Mouse (Mus musculus): ENCODE data around the gene Chd3. TPM values are rescaled to one million over a fixed set of nuclear protein-coding genes. Genes with fewer than 3 reads are reported as not detected.
"Not testable (repeated sequence)": the region's sequence is repeated elsewhere in the genome, so short reads cannot be mapped to it uniquely, and the experiment has no call there.

The Chd3 gene
- polyA plus RNA-seq, 1 experiment from 2014 or later: 41.7 TPM

- 95% methylated on average over 6 of the region's 6 CpGs for WGBS
- peaks cover 65% of the 10 kb centered on the region for H3K4me1 ChIP-seq
- no peaks in the 10 kb centered on the region for H3K9me3 ChIP-seq (replicated peaks)
- H3K4me3 ChIP-seq: no peak overlapping the region
- no peaks in the 10 kb centered on the region for H3K36me3 ChIP-seq
- DNase-seq (ENCODE audit: low spot score): no peak
- no peak overlapping the region for H3K27ac ChIP-seq (replicated peaks)
- peaks cover 65% of the 10 kb centered on the region for H3K27me3 ChIP-seq (ENCODE audit: low read depth, poor library complexity, severe bottlenecking)
Measured at GRCm38 (mm10) chr11:69328517-69328916, 40.7 kb downstream of the Chd3 start.

GRCm38 (mm10) chr11:69327648-69328047, 41.6 kb downstream of the Chd3 start:
- 47% methylated on average over 6 of the region's 6 CpGs for WGBS
- H3K36me3 ChIP-seq: no peaks in the 10 kb centered on the region
- H3K4me1 ChIP-seq: peaks cover 67% of the 10 kb centered on the region
- no peak for DNase-seq (ENCODE audit: low spot score)
- no peak overlapping the region for H3K4me3 ChIP-seq
- H3K27ac ChIP-seq (replicated peaks): no peak overlapping the region
- H3K9me3 ChIP-seq (replicated peaks): no peaks in the 10 kb centered on the region
- peaks cover 59% of the 10 kb centered on the region for H3K27me3 ChIP-seq (ENCODE audit: low read depth, poor library complexity, severe bottlenecking)

- H3K4me1 ChIP-seq: peaks cover 67% of the 10 kb centered on the region
- peaks cover 56% of the 10 kb centered on the region for H3K27me3 ChIP-seq (ENCODE audit: low read depth, poor library complexity, severe bottlenecking)
Measured at GRCm38 (mm10) chr11:69327157-69327442, 42.1 kb downstream of the Chd3 start.

GRCm38 (mm10) chr11:69326408-69327156, 42.6 kb downstream of the Chd3 start:
- H3K27ac ChIP-seq (replicated peaks): peak overlapping the region; percentile 79
- no peaks in the 10 kb centered on the region for H3K36me3 ChIP-seq
- 1% methylated on average over 45 of the region's 45 CpGs for WGBS
- no peaks in the 10 kb centered on the region for H3K9me3 ChIP-seq (replicated peaks)
- no peak for DNase-seq (ENCODE audit: low spot score)
- peaks cover 67% of the 10 kb centered on the region for H3K4me1 ChIP-seq
- H3K27me3 ChIP-seq (ENCODE audit: low read depth, poor library complexity, severe bottlenecking): peaks cover 54% of the 10 kb centered on the region
- H3K4me3 ChIP-seq: peak overlapping the region; percentile 67

More at GRCm38 (mm10) chr11:69327157-69327442, 42.1 kb downstream of the Chd3 start:
- Histone ChIP-seq H3K36me3 (no peaks in the 10 kb centered on the region), H3K4me3 (peak overlapping the region; percentile 67), H3K27ac (replicated peaks) (no peak overlapping the region), H3K9me3 (replicated peaks) (no peaks in the 10 kb centered on the region)
- WGBS: 9% methylated on average over 9 of the region's 9 CpGs
- DNase-seq (ENCODE audit: low spot score): no peak

GRCm38 (mm10) chr11:69325628-69326407, 43.4 kb downstream of the Chd3 start, which contains the start of gene Kcnab3:
Kcnab3 (plus strand) TSS chr11:69326258.
- Histone ChIP-seq H3K4me1 (peaks cover 66% of the 10 kb centered on the region), H3K27ac (replicated peaks) (peak within 1 kb of the TSS; percentile 79), H3K4me3 (peak within 1 kb of the TSS; percentile 67), H3K36me3 (peaks cover 4% of the 10 kb centered on the region; the same call in 1 of the 2 replicates), H3K27me3 (ENCODE audit: low read depth, poor library complexity, severe bottlenecking) (peaks cover 46% of the 10 kb centered on the region), H3K9me3 (replicated peaks) (no peaks in the 10 kb centered on the region)
- DNase-seq (ENCODE audit: low spot score): peak; percentile 82
- 12% methylated on average over 26 of the region's 26 CpGs for WGBS

GRCm38 (mm10) chr11:69324749-69325148, 44.5 kb downstream of the Chd3 start:
- H3K4me1 ChIP-seq: peaks cover 67% of the 10 kb centered on the region
- peak overlapping the region; percentile 73 for H3K4me3 ChIP-seq
- H3K27me3 ChIP-seq (ENCODE audit: low read depth, poor library complexity, severe bottlenecking): peaks cover 36% of the 10 kb centered on the region
- DNase-seq (ENCODE audit: low spot score): no peak
- H3K36me3 ChIP-seq: peaks cover 14% of the 10 kb centered on the region
- H3K9me3 ChIP-seq (replicated peaks): no peaks in the 10 kb centered on the region
- H3K27ac ChIP-seq (replicated peaks): no peak overlapping the region
- WGBS: 83% methylated on average over 6 of the region's 6 CpGs

GRCm38 (mm10) chr11:69323667-69324111, 45.5 kb downstream of the Chd3 start, which contains the start of the genes Cntrob and Trappc1:
Cntrob (minus strand) TSS chr11:69323775.
Trappc1 (plus strand) TSS chr11:69323980.
- H3K4me1 ChIP-seq: peaks cover 67% of the 10 kb centered on the region
- under 1% methylated on average over 30 of the region's 30 CpGs for WGBS
- H3K27ac ChIP-seq (replicated peaks): peak within 1 kb of the TSS; percentile 97
- H3K27me3 ChIP-seq (ENCODE audit: low read depth, poor library complexity, severe bottlenecking): peaks cover 25% of the 10 kb centered on the region
- peak; percentile 100 for DNase-seq (ENCODE audit: low spot score)
- peak within 1 kb of the TSS; percentile 73 for H3K4me3 ChIP-seq
- H3K9me3 ChIP-seq (replicated peaks): no peaks in the 10 kb centered on the region
- peaks cover 25% of the 10 kb centered on the region for H3K36me3 ChIP-seq

DNA sequence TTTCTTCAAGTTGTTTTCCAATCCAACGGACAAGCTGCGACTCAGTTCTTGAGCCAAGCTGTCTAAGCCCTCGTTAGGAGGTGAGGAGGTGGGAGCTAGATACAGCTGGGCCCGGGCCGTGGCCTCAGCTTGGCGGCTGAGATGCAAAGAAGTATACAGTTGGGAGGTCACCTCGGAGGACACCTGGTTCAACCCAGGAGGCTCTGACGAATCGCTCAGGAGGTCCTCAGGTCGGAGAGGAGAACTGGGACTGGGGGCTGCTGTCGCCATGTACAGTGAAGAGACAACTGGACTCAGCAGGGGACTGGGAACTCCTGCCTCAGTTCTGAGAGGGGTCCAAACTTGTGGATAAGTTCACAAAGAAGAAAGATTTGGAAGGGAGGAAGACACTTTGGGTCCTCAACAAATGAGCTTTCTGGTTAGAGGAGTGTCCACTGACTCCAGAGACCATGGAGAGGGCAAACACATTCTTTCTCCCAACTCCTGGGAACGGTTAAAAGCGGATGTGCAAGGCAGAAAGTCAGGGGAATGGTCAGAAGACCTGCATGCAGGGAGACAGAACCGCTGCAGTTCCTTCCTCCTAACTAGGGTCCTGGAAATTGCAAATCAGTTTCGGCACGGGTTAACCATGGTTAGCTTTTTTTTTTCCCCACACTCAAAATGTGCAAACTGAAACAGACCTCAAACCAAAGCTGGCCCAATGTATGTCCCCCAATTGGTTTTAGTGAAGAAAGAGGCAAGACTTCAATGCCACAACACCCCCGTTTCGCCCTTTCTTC, 46.3 kb downstream of the Chd3 start:
- peak; percentile 19 for DNase-seq (ENCODE audit: low spot score)
- H3K4me1 ChIP-seq: peaks cover 67% of the 10 kb centered on the region

GRCm38 (mm10) chr11:69322010-69322409, 47.2 kb downstream of the Chd3 start:
- no peak for DNase-seq (ENCODE audit: low spot score)
- peak overlapping the region; percentile 73 for H3K4me3 ChIP-seq
- peaks cover 58% of the 10 kb centered on the region for H3K4me1 ChIP-seq
- WGBS: 82% methylated on average over 6 of the region's 6 CpGs
- H3K9me3 ChIP-seq (replicated peaks): no peaks in the 10 kb centered on the region
- peak overlapping the region; percentile 97 for H3K27ac ChIP-seq (replicated peaks)
- H3K36me3 ChIP-seq: peaks cover 42% of the 10 kb centered on the region
- H3K27me3 ChIP-seq (ENCODE audit: low read depth, poor library complexity, severe bottlenecking): peaks cover 8% of the 10 kb centered on the region

More for the DNA sequence above, 46.3 kb downstream of the Chd3 start:
- Histone ChIP-seq H3K36me3 (peaks cover 33% of the 10 kb centered on the region), H3K4me3 (peak overlapping the region; percentile 73), H3K27ac (replicated peaks) (peak overlapping the region; percentile 97), H3K27me3 (ENCODE audit: low read depth, poor library complexity, severe bottlenecking) (peaks cover 17% of the 10 kb centered on the region), H3K9me3 (replicated peaks) (no peaks in the 10 kb centered on the region)
- WGBS: 35% methylated on average over 18 of the region's 18 CpGs

DNA sequence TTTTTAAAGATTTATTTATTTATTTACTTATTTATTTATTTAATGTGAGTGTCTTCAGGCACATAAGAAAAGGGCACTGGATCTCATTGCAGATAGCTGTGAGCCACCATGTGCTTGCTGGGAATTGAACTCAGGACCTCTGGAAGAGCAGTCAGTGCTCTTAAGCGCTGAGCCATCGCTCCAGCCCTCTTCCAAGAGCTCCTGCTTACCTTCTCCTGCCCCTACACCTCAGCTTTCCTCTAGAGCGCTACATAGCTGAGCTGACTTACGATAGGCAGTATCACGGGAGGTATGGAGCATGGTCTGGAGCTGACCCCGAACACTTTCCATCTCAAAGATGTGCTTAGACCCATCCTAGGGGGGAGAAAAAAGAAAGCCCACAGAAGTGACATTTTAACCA, 47.6 kb downstream of the Chd3 start:
- Histone ChIP-seq H3K4me3 (peak overlapping the region; percentile 73; the same call in 1 of the 2 replicates), H3K27me3 (ENCODE audit: low read depth, poor library complexity, severe bottlenecking) (peaks cover 4% of the 10 kb centered on the region), H3K4me1 (peaks cover 54% of the 10 kb centered on the region), H3K36me3 (peaks cover 46% of the 10 kb centered on the region), H3K9me3 (replicated peaks) (no peaks in the 10 kb centered on the region), H3K27ac (replicated peaks) (peak overlapping the region; percentile 97)
- WGBS: 95% methylated on average over 6 of the region's 6 CpGs
- no peak for DNase-seq (ENCODE audit: low spot score)

- DNase-seq (ENCODE audit: low spot score); H3K27ac ChIP-seq (replicated peaks); H3K4me3 ChIP-seq; H3K27me3 ChIP-seq (ENCODE audit: low read depth, poor library complexity, severe bottlenecking); H3K9me3 ChIP-seq (replicated peaks): not testable (repeated sequence)
- Histone ChIP-seq H3K4me1 (peaks cover 23% of the 10 kb centered on the region), H3K36me3 (peaks cover 80% of the 10 kb centered on the region)
- 92% methylated on average over 3 of the region's 3 CpGs for WGBS
Measured at GRCm38 (mm10) chr11:69318000-69318399, 51.2 kb downstream of the Chd3 start.

- Histone ChIP-seq H3K27me3 (ENCODE audit: low read depth, poor library complexity, severe bottlenecking) (no peaks in the 10 kb centered on the region), H3K4me3 (no peak overlapping the region; the same call in 1 of the 2 replicates), H3K9me3 (replicated peaks) (no peaks in the 10 kb centered on the region), H3K36me3 (peaks cover 95% of the 10 kb centered on the region), H3K27ac (replicated peaks) (no peak overlapping the region), H3K4me1 (peaks cover 13% of the 10 kb centered on the region)
- DNase-seq (ENCODE audit: low spot score): no peak
- WGBS: 95% methylated on average over 6 of the region's 6 CpGs
Measured at GRCm38 (mm10) chr11:69316361-69316760, 52.8 kb downstream of the Chd3 start.
